Mouse (Mus musculus) myocyte (in vitro differentiated cells): ENCODE measurements around the gene Olfr1205.

ENCODE experiments used
- E2F4 ChIP-seq: IDR thresholded peaks from one replicate; pipeline ENCODE4 v1.6.1; 2011; ENCODE audit warnings: mild to moderate bottlenecking, control low read depth, moderate library complexity; ENCODE audit not compliant: insufficient read depth
- MAX ChIP-seq: IDR thresholded peaks from one replicate; pipeline ENCODE4 v1.6.1; 2011; ENCODE audit warnings: low read depth, mild to moderate bottlenecking, control low read depth
- MYOG ChIP-seq, 3 experiments: IDR thresholded peaks; one replicate each; pipeline ENCODE4 v1.6.1; 2011; ENCODE audit warnings: control low read depth in 2 of 3, low read depth in 2 of 3, mild to moderate bottlenecking in 2 of 3; ENCODE audit not compliant: insufficient read length in 2 of 3, control insufficient read depth in 1 of 3, insufficient read depth in 1 of 3
- POLR2A ChIP-seq: IDR thresholded peaks from one replicate; pipeline ENCODE4 v1.6.1; 2011; ENCODE audit warnings: low read depth, mild to moderate bottlenecking, control low read depth, moderate library complexity; ENCODE audit not compliant: insufficient read length
- POLR2AphosphoS2 ChIP-seq: IDR thresholded peaks from one replicate; pipeline ENCODE4 v1.6.1; 2011; ENCODE audit warnings: low read depth, control low read depth; ENCODE audit not compliant: insufficient read length
- REST ChIP-seq: IDR thresholded peaks from one replicate; pipeline ENCODE4 v1.6.1; 2011; ENCODE audit warnings: mild to moderate bottlenecking, control low read depth, moderate library complexity; ENCODE audit not compliant: insufficient read depth, insufficient read length
- TCF12 ChIP-seq: IDR thresholded peaks from one replicate; pipeline ENCODE4 v1.6.1; 2011; ENCODE audit warnings: mild to moderate bottlenecking, control low read depth; ENCODE audit not compliant: poor library complexity, insufficient read depth, severe bottlenecking
- USF1 ChIP-seq: IDR thresholded peaks from one replicate; pipeline ENCODE4 v1.6.1; 2011; ENCODE audit warnings: low read depth, mild to moderate bottlenecking, control low read depth, moderate library complexity

DNA sequence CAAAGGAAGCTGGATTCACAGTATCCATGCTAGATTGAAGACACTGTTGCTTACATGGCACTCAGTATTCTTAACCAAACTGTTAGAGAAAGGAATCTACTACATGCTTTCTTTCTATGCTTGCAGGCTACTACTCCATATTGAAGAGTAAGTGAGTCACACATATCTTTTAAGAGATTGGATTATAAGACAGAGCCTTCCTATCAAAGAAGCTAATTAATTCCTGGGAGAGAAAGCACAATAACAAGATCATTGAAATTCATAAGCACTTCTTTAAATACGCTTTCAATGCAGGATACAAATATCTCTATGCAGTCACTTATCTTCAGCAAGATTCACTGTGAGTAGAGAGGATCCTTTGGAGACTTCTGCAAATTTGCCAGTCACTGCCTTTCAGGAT lies 15.3 kb upstream of the Olfr1205 start, which contains the start of gene Olfr1202:
- TF ChIP-seq REST: no peak
- TF ChIP-seq POLR2AphosphoS2: no peak
- no peak for TF ChIP-seq POLR2A
- no peak for TF ChIP-seq USF1
- TF ChIP-seq MAX: no peak
- TF ChIP-seq TCF12: no peak
- no peak for TF ChIP-seq MYOG (IDR thresholded peaks at IDR 0.05; ENCODE audit: control insufficient read depth in 1 of 3, insufficient read depth in 1 of 3, insufficient read length in 2 of 3, low read depth in 2 of 3)
- TF ChIP-seq E2F4: no peak
